Mouse (Mus musculus) G1E (cell line): ENCODE measurements at regions not wholly inside any gene's neighbourhood (a gene's known extent, or its start where the extent isn't known, plus 50 kb on each side); places are given as distances from the start of the nearest gene placed in this dataset.

ENCODE experiments used
- CTCF ChIP-seq: IDR thresholded peaks from 2 replicates; pipeline ENCODE4 v1.5.1; 2012; ENCODE audit warnings: low read depth, low read length, inconsistent platforms, mixed read lengths
- GATA1 ChIP-seq: IDR thresholded peaks from 2 replicates; pipeline ENCODE4 v1.6.1; 2012; ENCODE audit warnings: borderline replicate concordance, low read length, inconsistent platforms, mixed read lengths
- TAL1 ChIP-seq: conservative IDR thresholded peaks from 2 replicates; pipeline ENCODE4 v1.6.1; 2012; ENCODE audit warnings: low read depth, low read length, inconsistent platforms, mixed read lengths

GRCm38 (mm10) chr11:111210565-111210964 is 144.6 kb downstream of the Kcnj2 start:
- no peak for TF ChIP-seq CTCF
- TF ChIP-seq TAL1 = no peak
- TF ChIP-seq GATA1 = no peak
